Mouse (Mus musculus): Measurements from ENCODE around the gene Tgm3. TPM values are rescaled to one million over a fixed set of nuclear protein-coding genes. Genes with fewer than 3 reads are reported as not detected.

The Tgm3 gene
- polyA plus RNA-seq, 1 experiment: 0.13 TPM

GRCm38 (mm10) chr2:130048792-130049191 lies 36.6 kb downstream of the Tgm3 start:
- DNase-seq (ENCODE audit: low read depth in 1 of 2, low spot score in 2 of 2): no peak
- Histone ChIP-seq H3K27me3 (ENCODE audit: control insufficient read depth, insufficient read depth, low read length) (no peaks in the 10 kb centered on the region), H3K27ac (ENCODE audit: insufficient read depth, low read length) (no peak overlapping the region), H3K36me3 (ENCODE audit: control insufficient read depth, insufficient read depth, low read length) (no peaks in the 10 kb centered on the region), H3K4me1 (ENCODE audit: control insufficient read depth, insufficient read depth, insufficient read length) (no peaks in the 10 kb centered on the region), H3K4me3 (ENCODE audit: extremely low read depth, insufficient read depth, insufficient read length) (no peak overlapping the region)
- TF ChIP-seq CTCF (IDR thresholded peaks at IDR 0.05; ENCODE audit: extremely low read depth, insufficient read depth, insufficient read length, insufficient replicate concordance): no peak
- TF ChIP-seq POLR2A (IDR thresholded peaks at IDR 0.05; ENCODE audit: low read depth, low read length): no peak
- 48% methylated on average over 6 of the region's 6 CpGs for WGBS

- H3K4me1 ChIP-seq (ENCODE audit: control insufficient read depth, insufficient read depth, insufficient read length): no peaks in the 10 kb centered on the region
- no peak overlapping the region for H3K4me3 ChIP-seq (ENCODE audit: extremely low read depth, insufficient read depth, insufficient read length)
- TF ChIP-seq CTCF (IDR thresholded peaks at IDR 0.05; ENCODE audit: extremely low read depth, insufficient read depth, insufficient read length, insufficient replicate concordance): no peak
- no peaks in the 10 kb centered on the region for H3K36me3 ChIP-seq (ENCODE audit: control insufficient read depth, insufficient read depth, low read length)
- DNase-seq (ENCODE audit: low read depth in 1 of 2, low spot score in 2 of 2): no peak
- 36% methylated on average over 1 of the region's 1 CpGs for WGBS
- H3K27me3 ChIP-seq (ENCODE audit: control insufficient read depth, insufficient read depth, low read length): no peaks in the 10 kb centered on the region
- H3K27ac ChIP-seq (ENCODE audit: insufficient read depth, low read length): no peak overlapping the region
Measured at GRCm38 (mm10) chr2:130058149-130058548, 46.0 kb downstream of the Tgm3 start.

GRCm38 (mm10) chr2:130068228-130068627 lies 56.1 kb downstream of the Tgm3 start:
- Histone ChIP-seq H3K4me3 (ENCODE audit: extremely low read depth, insufficient read depth, insufficient read length) (no peak overlapping the region), H3K27me3 (ENCODE audit: control insufficient read depth, insufficient read depth, low read length) (no peaks in the 10 kb centered on the region), H3K4me1 (ENCODE audit: control insufficient read depth, insufficient read depth, insufficient read length) (no peaks in the 10 kb centered on the region), H3K27ac (ENCODE audit: insufficient read depth, low read length) (no peak overlapping the region), H3K36me3 (ENCODE audit: control insufficient read depth, insufficient read depth, low read length) (no peaks in the 10 kb centered on the region)
- TF ChIP-seq CTCF (IDR thresholded peaks at IDR 0.05; ENCODE audit: extremely low read depth, insufficient read depth, insufficient read length, insufficient replicate concordance) (no peak), POLR2A (IDR thresholded peaks at IDR 0.05; ENCODE audit: low read depth, low read length) (no peak)
- no peak for DNase-seq (ENCODE audit: low read depth in 1 of 2, low spot score in 2 of 2)
- 34% methylated on average over 3 of the region's 3 CpGs for WGBS

- Histone ChIP-seq H3K27me3 (ENCODE audit: control insufficient read depth, insufficient read depth, low read length) (no peaks in the 10 kb centered on the region), H3K4me1 (ENCODE audit: control insufficient read depth, insufficient read depth, insufficient read length) (no peaks in the 10 kb centered on the region), H3K4me3 (ENCODE audit: extremely low read depth, insufficient read depth, insufficient read length) (no peak overlapping the region), H3K27ac (ENCODE audit: insufficient read depth, low read length) (no peak overlapping the region), H3K36me3 (ENCODE audit: control insufficient read depth, insufficient read depth, low read length) (no peaks in the 10 kb centered on the region)
- TF ChIP-seq POLR2A (IDR thresholded peaks at IDR 0.05; ENCODE audit: low read depth, low read length) (no peak), CTCF (IDR thresholded peaks at IDR 0.05; ENCODE audit: extremely low read depth, insufficient read depth, insufficient read length, insufficient replicate concordance) (no peak)
- WGBS: 86% methylated on average over 2 of the region's 2 CpGs
- DNase-seq (ENCODE audit: low read depth in 1 of 2, low spot score in 2 of 2): no peak
Measured at GRCm38 (mm10) chr2:130070396-130070795, 58.2 kb downstream of the Tgm3 start.

Other genes starting within 250 kb of the Tgm3 start
- gene Stk35, start 211.8 kb upstream of the Tgm3 start, polyA plus RNA-seq (2012; rRNA removed): 8.9 and 10.9 TPM in 2 replicates
- gene Tgm6, start 100.1 kb downstream of the Tgm3 start, polyA plus RNA-seq (2012; rRNA removed): not detected in 2 replicates
- gene Snrpb, start 167.1 kb downstream of the Tgm3 start, polyA plus RNA-seq (2012; rRNA removed): 255 and 272 TPM in 2 replicates
- gene Tmc2, start 182.8 kb downstream of the Tgm3 start, polyA plus RNA-seq (2012; rRNA removed): not detected in 2 replicates

All from spleen, adult 2 months (tissue).